Mouse (Mus musculus) ES-CJ7 (cell line): ENCODE results near the gene Tmem178b.

Experiments
- DNase-seq: peaks from one replicate; pipeline ENCODE4 v3.0.0; 2011; ENCODE audit warnings: low read depth, low spot score

The Tmem178b gene

GRCm38 (mm10) chr6:40015711-40016460, 142.8 kb downstream of the Tmem178b start:
- peak; percentile 36 for DNase-seq

- DNase-seq, result no peak
Measured at GRCm38 (mm10) chr6:40019396-40019795, 146.3 kb downstream of the Tmem178b start.

GRCm38 (mm10) chr6:40023592-40024335, 150.7 kb downstream of the Tmem178b start:
- no peak for DNase-seq

GRCm38 (mm10) chr6:40024336-40024934, 151.4 kb downstream of the Tmem178b start:
- no peak for DNase-seq

GRCm38 (mm10) chr6:40032901-40033300, 159.8 kb downstream of the Tmem178b start:
- DNase-seq, result peak; percentile 17

GRCm38 (mm10) chr6:40033935-40034334, 160.9 kb downstream of the Tmem178b start:
- DNase-seq, result no peak

GRCm38 (mm10) chr6:40048969-40049908, 176.2 kb downstream of the Tmem178b start:
- peak; percentile 56 for DNase-seq

GRCm38 (mm10) chr6:40049909-40050484, 176.9 kb downstream of the Tmem178b start:
- no peak for DNase-seq

GRCm38 (mm10) chr6:40051698-40052097, 178.6 kb downstream of the Tmem178b start:
- no peak for DNase-seq

GRCm38 (mm10) chr6:40052593-40052992, 179.5 kb downstream of the Tmem178b start:
- DNase-seq, result no peak

- no peak for DNase-seq
Measured at GRCm38 (mm10) chr6:40059466-40059865, 186.4 kb downstream of the Tmem178b start.

GRCm38 (mm10) chr6:40061327-40062189, 188.5 kb downstream of the Tmem178b start:
- no peak for DNase-seq

- no peak for DNase-seq
Measured at GRCm38 (mm10) chr6:40062190-40062501, 189.1 kb downstream of the Tmem178b start.

GRCm38 (mm10) chr6:40063438-40063837, 190.4 kb downstream of the Tmem178b start:
- no peak for DNase-seq

GRCm38 (mm10) chr6:40063899-40064298, 190.8 kb downstream of the Tmem178b start:
- no peak for DNase-seq

- no peak for DNase-seq
Measured at GRCm38 (mm10) chr6:40064342-40064741, 191.3 kb downstream of the Tmem178b start.

- DNase-seq, result no peak
Measured at GRCm38 (mm10) chr6:40068467-40068866, 195.4 kb downstream of the Tmem178b start.

GRCm38 (mm10) chr6:40071007-40071406, 197.9 kb downstream of the Tmem178b start:
- DNase-seq, result no peak

- DNase-seq, result no peak
Measured at GRCm38 (mm10) chr6:40076089-40076488, 203.0 kb downstream of the Tmem178b start.

- DNase-seq, result no peak
Measured at GRCm38 (mm10) chr6:40076670-40077313, 203.7 kb downstream of the Tmem178b start.
